Mouse (Mus musculus) left cerebral cortex, adult 18-20 months (tissue): ENCODE measurements around the gene Rpl3l. TPM values are rescaled to one million over a fixed set of nuclear protein-coding genes. Genes with fewer than 3 reads are reported as not detected.
A peak's percentile ranks its signal among the peaks of the same experiment; 100 is the strongest.

Source experiments
- DNase-seq, 2 experiments: peaks; one replicate each; pipeline ENCODE4 v3.0.0; 2021 to 2022; ENCODE audit warnings: low spot score in 2 of 2, mixed read lengths in 1 of 2
- total RNA-seq, 2 experiments: library from RNA; stranded (reverse); gene quantifications; 2 replicates each; pipeline ENCODE4 v1.2.3; 2021

The Rpl3l gene
- total RNA-seq, 2 experiments from 2014 or later: 0.40 to 0.65 TPM

DNA sequence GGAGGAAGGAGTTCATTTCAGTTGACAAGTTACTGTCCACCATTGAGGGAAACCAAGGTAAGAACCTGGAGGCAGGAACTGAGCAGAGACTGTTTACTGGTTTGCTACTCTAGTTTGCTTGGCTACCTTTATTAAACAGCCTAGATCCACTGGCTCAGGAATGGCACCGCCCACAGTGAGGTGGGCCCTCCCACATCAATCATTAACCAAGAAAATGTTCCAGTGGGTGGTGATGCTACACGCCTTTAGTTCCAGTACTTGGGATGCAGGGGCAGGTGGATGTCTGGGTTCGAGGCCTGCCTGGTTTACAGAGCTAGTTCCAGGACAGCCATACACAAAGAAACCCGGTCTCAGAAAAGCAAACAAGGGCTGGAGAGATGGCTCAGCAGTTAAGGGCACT lies 10.6 kb downstream of the Rpl3l start:
- no peak for DNase-seq

DNA sequence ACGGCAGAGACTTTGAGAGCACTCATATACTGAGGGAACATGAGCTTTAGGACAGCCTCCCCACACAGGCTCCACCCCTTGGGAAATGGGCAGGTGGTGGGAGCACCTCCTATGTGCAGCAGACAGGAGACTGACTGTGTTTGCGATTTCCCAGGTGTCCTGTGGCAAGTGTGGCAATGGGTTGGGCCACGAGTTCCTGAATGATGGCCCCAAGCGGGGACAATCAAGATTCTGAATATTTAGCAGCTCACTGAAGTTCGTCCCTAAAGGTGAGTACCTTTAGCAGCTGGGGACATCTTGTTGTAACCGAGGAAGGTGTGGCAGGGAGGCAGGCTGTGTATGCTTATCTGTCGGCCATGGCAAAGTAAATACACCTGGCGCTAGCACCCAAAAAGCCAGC lies 12.3 kb downstream of the Rpl3l start:
- no peak for DNase-seq

DNA sequence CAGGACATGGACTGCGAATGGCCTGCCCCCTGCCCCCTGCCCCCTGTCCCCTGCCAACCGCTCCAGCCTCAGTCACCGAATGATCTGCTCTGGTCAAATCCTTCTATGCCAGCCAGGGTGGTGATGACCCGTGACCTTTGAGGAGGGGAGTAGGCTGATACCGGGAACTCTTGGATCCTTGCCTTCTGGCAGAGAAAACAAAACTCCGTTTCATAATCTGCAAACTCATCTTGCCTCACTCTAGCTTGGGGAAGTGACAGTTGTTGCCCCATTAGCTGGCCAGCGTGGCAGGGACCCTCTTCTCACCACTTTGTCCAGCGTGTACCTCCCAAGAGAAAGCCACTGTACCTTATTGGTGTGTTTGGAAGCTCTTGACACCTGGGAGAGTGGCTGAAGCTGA lies 14.7 kb downstream of the Rpl3l start:
- no peak for DNase-seq

DNA sequence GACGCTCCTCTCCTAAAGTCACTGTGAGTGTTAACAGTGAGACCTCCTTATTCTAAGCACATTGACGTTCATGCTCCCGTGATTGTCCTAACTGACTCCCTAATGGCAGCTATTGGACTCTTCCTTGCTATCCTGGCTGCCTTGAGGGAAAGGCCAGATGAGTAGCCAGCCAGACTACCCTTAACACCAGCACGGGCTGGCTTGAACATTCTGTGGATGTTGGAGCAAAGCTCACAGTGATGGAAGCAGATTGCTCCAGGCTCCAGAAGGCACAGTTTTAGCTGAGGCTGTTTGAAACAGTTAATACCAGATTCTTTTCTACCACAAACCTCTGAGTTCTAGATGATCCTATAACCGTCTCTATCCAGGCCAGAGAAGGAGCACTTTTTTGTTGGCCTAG lies 16.3 kb downstream of the Rpl3l start:
- DNase-seq: no peak

GRCm38 (mm10) chr17:24744381-24744780 lies 16.8 kb downstream of the Rpl3l start:
- DNase-seq: no peak

GRCm38 (mm10) chr17:24745526-24746497 lies 18.2 kb downstream of the Rpl3l start:
- peak; percentile 83 to 86 for DNase-seq

DNA sequence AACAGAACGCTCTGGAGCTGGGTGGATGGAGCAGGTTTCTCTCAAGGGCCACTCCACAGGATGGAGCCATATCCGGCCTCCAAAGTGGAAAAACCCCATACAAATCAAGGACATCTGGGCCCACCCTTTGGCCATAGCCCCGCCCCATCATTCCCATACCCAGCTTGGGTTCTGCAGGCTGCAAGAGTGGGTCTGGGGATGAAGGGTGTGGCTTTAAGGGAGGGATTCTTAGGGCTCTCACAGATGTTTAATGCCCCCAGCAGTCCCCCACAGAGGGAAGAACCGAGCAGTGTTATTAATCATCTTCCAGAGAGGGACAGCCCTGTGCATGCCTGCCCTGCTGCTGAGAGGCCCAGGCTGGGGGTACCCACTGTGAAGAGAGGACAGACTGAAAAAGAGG lies 19.4 kb downstream of the Rpl3l start:
- DNase-seq: no peak

GRCm38 (mm10) chr17:24751528-24751927 lies 23.9 kb downstream of the Rpl3l start:
- no peak for DNase-seq

DNA sequence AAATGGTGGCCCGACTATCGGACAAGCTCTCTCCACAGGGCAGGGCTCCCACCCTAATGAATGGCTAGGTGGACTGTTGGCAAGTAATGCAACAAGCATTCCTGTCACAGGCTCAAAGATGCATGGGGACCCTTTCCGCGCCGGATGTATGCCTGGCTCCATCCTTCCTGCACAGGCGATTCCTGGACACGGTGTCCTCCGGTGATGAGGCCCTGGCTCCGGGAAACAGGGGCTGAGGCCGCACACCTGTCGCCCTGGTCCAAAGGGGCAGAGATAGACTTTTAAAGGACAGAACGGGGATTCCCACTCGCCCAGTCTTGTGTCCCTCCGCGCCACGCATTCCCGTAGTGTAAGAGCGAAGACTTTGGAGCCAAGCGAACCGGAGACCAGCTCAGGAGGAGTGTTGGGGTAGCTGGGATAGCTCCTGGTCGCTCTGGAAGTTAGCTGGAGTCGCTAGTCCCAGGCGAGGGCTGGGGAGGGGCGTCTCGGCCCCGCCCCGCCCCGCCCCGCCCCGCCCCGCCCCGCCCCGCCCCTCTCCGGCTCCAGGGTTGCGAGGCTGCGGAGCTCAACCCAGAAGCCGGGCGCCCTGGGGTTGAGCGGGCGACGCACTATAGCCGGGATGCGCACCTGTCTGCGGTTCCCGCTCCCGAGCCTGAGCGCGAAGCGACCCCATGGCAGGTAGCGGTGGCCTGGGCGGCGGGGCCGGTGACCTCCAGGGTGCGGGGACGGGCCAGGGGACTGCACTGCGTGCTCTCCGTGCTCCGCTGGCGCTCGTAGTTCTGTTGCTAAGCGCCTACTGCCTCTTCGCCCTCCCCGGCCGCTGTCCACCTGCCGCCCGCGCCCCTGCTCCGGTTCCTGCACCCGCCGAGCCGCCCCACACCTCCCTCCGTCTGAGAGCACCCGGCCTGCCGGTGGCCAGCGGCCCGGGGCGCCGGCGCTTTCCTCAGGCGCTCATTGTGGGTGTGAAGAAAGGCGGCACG lies 25.1 kb downstream of the Rpl3l start, which contains the start of gene Hs3st6:
Hs3st6 (plus strand) TSS at position 574 of the 980 bp plus-strand sequence.
- no peak for DNase-seq

- DNase-seq: no peak
These were observed 29.8 kb downstream of the Rpl3l start for GRCm38 (mm10) chr17:24757394-24757793.

- DNase-seq: no peak
These were observed 33.5 kb downstream of the Rpl3l start for GRCm38 (mm10) chr17:24761121-24761520.

DNA sequence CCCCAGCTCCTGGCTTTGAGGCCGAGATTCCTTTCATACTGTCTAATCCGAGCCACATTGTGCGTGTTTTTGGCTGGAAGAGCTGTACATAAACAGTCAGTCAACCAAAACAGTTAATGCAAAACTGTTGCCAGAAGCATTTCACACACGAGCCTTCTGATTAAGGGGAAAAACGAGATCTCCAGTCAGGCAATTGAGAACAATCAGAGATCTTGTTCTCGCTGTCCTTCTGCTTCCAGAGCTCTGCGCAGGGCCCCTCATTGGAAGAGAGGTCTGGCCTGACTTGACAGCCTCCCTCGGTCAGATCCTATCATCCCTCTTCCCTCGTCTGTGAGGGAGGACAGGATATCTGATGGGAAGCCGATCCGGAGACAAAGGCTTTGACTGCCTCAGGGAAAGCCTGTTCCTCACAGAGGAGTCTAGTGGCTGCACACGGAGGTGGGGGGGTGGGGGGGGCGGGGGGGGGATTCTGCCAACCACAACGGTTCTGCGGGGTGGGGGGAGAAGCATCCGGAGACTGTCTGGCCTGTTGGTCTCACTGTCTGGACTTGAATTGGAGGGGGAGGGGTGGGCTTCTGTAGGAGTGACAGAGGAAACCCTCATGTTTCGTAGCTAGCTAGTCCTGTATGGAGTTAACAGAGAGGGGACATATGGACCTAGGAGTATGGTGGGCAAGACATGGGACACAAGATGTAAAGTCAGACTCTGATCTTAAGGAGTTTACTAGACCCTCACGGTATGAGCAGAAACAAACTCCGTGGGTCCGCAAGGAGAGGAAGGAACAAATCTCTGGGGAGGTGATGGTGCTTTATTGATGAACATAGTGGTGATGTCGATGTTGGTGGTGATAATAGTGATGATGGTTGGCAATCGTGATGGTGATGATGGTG lies 37.6 kb downstream of the Rpl3l start:
- DNase-seq: no peak

GRCm38 (mm10) chr17:24766266-24766875 lies 38.8 kb downstream of the Rpl3l start:
- no peak for DNase-seq

DNA sequence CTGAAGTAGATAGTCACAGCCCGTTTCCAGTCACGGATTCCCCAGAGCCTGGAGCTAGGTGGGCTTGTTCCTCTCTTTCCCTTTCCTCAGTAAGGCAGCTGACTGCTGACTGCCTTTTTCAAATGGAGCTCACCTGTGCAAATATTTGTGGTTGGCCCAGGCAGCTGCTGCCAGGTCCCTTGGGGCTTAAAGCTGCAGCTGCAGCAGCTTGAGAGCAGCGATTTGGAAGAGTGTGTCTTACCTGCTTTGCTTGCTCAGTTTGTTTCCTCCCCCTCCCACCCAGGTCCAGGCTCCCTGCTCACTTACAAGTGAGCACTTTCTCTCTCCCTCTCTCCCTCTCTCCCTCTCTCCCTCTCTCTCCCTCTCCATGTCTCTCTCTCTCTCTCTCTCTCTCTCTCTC lies 41.5 kb downstream of the Rpl3l start:
- no peak for DNase-seq

GRCm38 (mm10) chr17:24773241-24773640 lies 45.6 kb downstream of the Rpl3l start:
- no peak for DNase-seq

- no peak for DNase-seq
These were observed 47.6 kb downstream of the Rpl3l start for GRCm38 (mm10) chr17:24775173-24775572.

- DNase-seq: no peak
These were observed 49.5 kb downstream of the Rpl3l start for GRCm38 (mm10) chr17:24777073-24777472.

DNA sequence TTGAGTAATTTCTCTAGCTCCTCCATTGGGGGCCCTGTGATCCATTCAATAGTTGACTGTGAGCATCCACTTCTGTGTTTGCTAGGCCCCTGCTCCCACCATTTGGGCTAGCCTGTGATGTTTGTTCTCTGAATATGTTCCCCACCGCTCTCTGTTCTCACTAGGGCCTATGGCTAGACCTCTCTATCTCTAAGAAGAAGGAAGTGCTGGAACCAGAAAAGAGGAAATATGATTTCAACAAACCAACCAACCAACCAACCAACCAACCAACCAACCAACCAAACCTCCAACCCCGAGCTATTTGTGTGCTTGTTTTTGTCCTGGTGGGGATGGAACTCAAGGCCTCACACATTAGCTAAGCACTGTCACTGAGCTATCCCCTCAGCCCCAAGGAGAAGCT lies 53.2 kb downstream of the Rpl3l start:
- DNase-seq: no peak
